Mouse (Mus musculus) embryonic facial prominence, embryonic 13.5 days (tissue): ENCODE measurements around the gene Aasdh. TPM values are rescaled to one million over a fixed set of nuclear protein-coding genes. Genes with fewer than 3 reads are reported as not detected.
"Not testable (repeated sequence)": the region's sequence is repeated elsewhere in the genome, so short reads cannot be mapped to it uniquely, and the experiment has no call there.

Experiments
- ATAC-seq: fragments of 200-750 bp; cut with Nextera tagmentation; 2 replicates; pipeline ENCODE4 v1.8.0; 2017; ENCODE audit warnings: low read depth; ENCODE audit not compliant: insufficient number of reproducible peaks, insufficient read depth, low FRiP score, low TSS enrichment
- H3K27ac ChIP-seq: fragments of 300-500 bp; sonication (generic); 2 replicates; pipeline ENCODE4 v1.5.1; 2015; ENCODE audit warnings: moderate library complexity, mild to moderate bottlenecking, inconsistent platforms
- H3K27me3 ChIP-seq: fragments of 300-500 bp; sonication (generic); 2 replicates; pipeline ENCODE4 v1.6.1; 2015; ENCODE audit warnings: mild to moderate bottlenecking, inconsistent platforms
- H3K36me3 ChIP-seq: fragments of 300-500 bp; sonication (generic); 2 replicates; pipeline ENCODE4 v1.6.1; 2015; ENCODE audit warnings: mild to moderate bottlenecking, inconsistent platforms
- H3K4me1 ChIP-seq: fragments of 300-500 bp; sonication (generic); 2 replicates; pipeline ENCODE4 v1.6.1; 2015; ENCODE audit warnings: inconsistent platforms
- H3K4me2 ChIP-seq: fragments of 300-500 bp; sonication (generic); 2 replicates; pipeline ENCODE4 v1.6.1; 2015; ENCODE audit warnings: moderate library complexity, mild to moderate bottlenecking, inconsistent platforms
- H3K4me3 ChIP-seq: fragments of 300-500 bp; sonication (generic); 2 replicates; pipeline ENCODE4 v1.5.1; 2015; ENCODE audit warnings: mild to moderate bottlenecking, inconsistent platforms
- H3K9ac ChIP-seq: fragments of 300-500 bp; sonication (generic); 2 replicates; pipeline ENCODE4 v1.6.1; 2015; ENCODE audit warnings: mild to moderate bottlenecking, inconsistent platforms
- H3K9me3 ChIP-seq: fragments of 300-500 bp; sonication (generic); 2 replicates; pipeline ENCODE4 v1.6.1; 2016; ENCODE audit warnings: inconsistent platforms
- WGBS: fragments of 180-500 bp; shearing (Covaris S2); methylation state at CpG from one replicate; pipeline ENCODE4 v1.1.7; 2015; ENCODE audit warnings: mixed read lengths; 5-methylcytosine and 5-hydroxymethylcytosine counted together
- polyA plus RNA-seq: library from polyadenylated mRNA; unstranded; fragments of >200 nt; fragmentation: Nextera tagmentation; extraction: Ambion mirVana; gene quantifications from 2 replicates; pipeline ENCODE4 v1.2.1, GENCODE M21; 2015

Aasdh gene
- polyA plus RNA-seq, 1 experiment from 2014 or later = 21.4 TPM

GRCm38 (mm10) chr5:76944965-76945677 is 39.8 kb upstream of the Aasdh start:
- Histone ChIP-seq H3K27me3 (no peaks in the 10 kb centered on the region), H3K4me2 (no peak overlapping the region), H3K27ac (no peak overlapping the region), H3K9ac (no peak overlapping the region), H3K36me3 (peaks cover 16% of the 10 kb centered on the region), H3K4me1 (peaks cover 15% of the 10 kb centered on the region), H3K9me3 (no peaks in the 10 kb centered on the region), H3K4me3 (no peak overlapping the region)
- no peak for ATAC-seq
- WGBS = 78% methylated on average over 6 of the region's 6 CpGs

GRCm38 (mm10) chr5:76942505-76942904 is 37.2 kb upstream of the Aasdh start:
- H3K27ac ChIP-seq = no peak overlapping the region
- peaks cover 7% of the 10 kb centered on the region; the same call in 1 of the 2 replicates for H3K4me1 ChIP-seq
- no peak overlapping the region for H3K9ac ChIP-seq
- H3K4me3 ChIP-seq = no peak overlapping the region
- 90% methylated on average over 4 of the region's 4 CpGs for WGBS
- H3K36me3 ChIP-seq = peaks cover 24% of the 10 kb centered on the region
- H3K27me3 ChIP-seq = no peaks in the 10 kb centered on the region
- no peak for ATAC-seq
- no peak overlapping the region for H3K4me2 ChIP-seq
- H3K9me3 ChIP-seq = no peaks in the 10 kb centered on the region

GRCm38 (mm10) chr5:76941975-76942374 is 36.7 kb upstream of the Aasdh start:
- Histone ChIP-seq H3K36me3 (peaks cover 23% of the 10 kb centered on the region), H3K4me2 (no peak overlapping the region), H3K9me3 (no peaks in the 10 kb centered on the region), H3K27me3 (no peaks in the 10 kb centered on the region), H3K9ac (no peak overlapping the region), H3K4me1 (peaks cover 7% of the 10 kb centered on the region; the same call in 1 of the 2 replicates), H3K27ac (no peak overlapping the region), H3K4me3 (no peak overlapping the region)
- 78% methylated on average over 4 of the region's 4 CpGs for WGBS
- no peak for ATAC-seq

- Histone ChIP-seq H3K9me3 (no peaks in the 10 kb centered on the region), H3K4me1 (no peaks in the 10 kb centered on the region), H3K36me3 (peaks cover 20% of the 10 kb centered on the region), H3K27me3 (no peaks in the 10 kb centered on the region), H3K4me2 (no peak overlapping the region), H3K9ac (no peak overlapping the region), H3K4me3 (no peak overlapping the region), H3K27ac (no peak overlapping the region)
- 96% methylated on average over 8 of the region's 8 CpGs for WGBS
- no peak for ATAC-seq
These were observed 34.4 kb upstream of the Aasdh start for GRCm38 (mm10) chr5:76939717-76940116.

GRCm38 (mm10) chr5:76929180-76929877 is 24.0 kb upstream of the Aasdh start:
- Histone ChIP-seq H3K9me3 (no peaks in the 10 kb centered on the region), H3K36me3 (peaks cover 22% of the 10 kb centered on the region), H3K9ac (no peak overlapping the region), H3K4me3 (no peak overlapping the region), H3K27ac (peak overlapping the region; percentile 89), H3K4me2 (peak overlapping the region; percentile 44; the same call in 1 of the 2 replicates), H3K27me3 (no peaks in the 10 kb centered on the region), H3K4me1 (peaks cover 34% of the 10 kb centered on the region)
- WGBS = 66% methylated on average over 7 of the region's 7 CpGs
- ATAC-seq = no peak

- Histone ChIP-seq H3K27me3 (no peaks in the 10 kb centered on the region), H3K4me3 (peak overlapping the region; percentile 21), H3K36me3 (peaks cover 22% of the 10 kb centered on the region), H3K27ac (peak overlapping the region; percentile 89), H3K9ac (peak overlapping the region; percentile 11; the same call in 1 of the 2 replicates), H3K9me3 (no peaks in the 10 kb centered on the region), H3K4me2 (peak overlapping the region; percentile 44), H3K4me1 (peaks cover 44% of the 10 kb centered on the region)
- ATAC-seq = no peak; the same call in 1 of the 2 replicates
- WGBS = 43% methylated on average over 16 of the region's 16 CpGs
These were observed 23.0 kb upstream of the Aasdh start for GRCm38 (mm10) chr5:76928124-76928832.

GRCm38 (mm10) chr5:76924296-76924695 is 19.0 kb upstream of the Aasdh start:
- H3K4me1 ChIP-seq = peaks cover 45% of the 10 kb centered on the region
- no peaks in the 10 kb centered on the region for H3K27me3 ChIP-seq
- WGBS = 69% methylated on average over 1 of the region's 1 CpGs
- no peak overlapping the region for H3K27ac ChIP-seq
- H3K9me3 ChIP-seq = no peaks in the 10 kb centered on the region
- H3K4me2 ChIP-seq = no peak overlapping the region
- ATAC-seq = no peak
- peaks cover 44% of the 10 kb centered on the region for H3K36me3 ChIP-seq
- no peak overlapping the region for H3K4me3 ChIP-seq
- H3K9ac ChIP-seq = no peak overlapping the region

- WGBS = 81% methylated on average over 13 of the region's 13 CpGs
- Histone ChIP-seq H3K4me1 (peaks cover 36% of the 10 kb centered on the region), H3K9ac (no peak overlapping the region), H3K4me3 (no peak overlapping the region), H3K27ac (peak overlapping the region; percentile 48; the same call in 1 of the 2 replicates), H3K36me3 (peaks cover 51% of the 10 kb centered on the region), H3K9me3 (no peaks in the 10 kb centered on the region), H3K27me3 (no peaks in the 10 kb centered on the region), H3K4me2 (0 out of 2 replicates have a peak overlapping the region, but pooled peaks have one; percentile 5)
- no peak for ATAC-seq
These were observed 18.1 kb upstream of the Aasdh start for GRCm38 (mm10) chr5:76923428-76923827.

GRCm38 (mm10) chr5:76922833-76923232 is 17.5 kb upstream of the Aasdh start:
- Histone ChIP-seq H3K9me3 (no peaks in the 10 kb centered on the region), H3K4me1 (peaks cover 31% of the 10 kb centered on the region), H3K27me3 (no peaks in the 10 kb centered on the region), H3K4me2 (no peak overlapping the region), H3K27ac (0 out of 2 replicates have a peak overlapping the region, but pooled peaks have one; percentile 48), H3K9ac (no peak overlapping the region), H3K4me3 (no peak overlapping the region), H3K36me3 (peaks cover 57% of the 10 kb centered on the region)
- 82% methylated on average over 4 of the region's 4 CpGs for WGBS
- no peak for ATAC-seq

GRCm38 (mm10) chr5:76912522-76912921 is 7.2 kb upstream of the Aasdh start:
- not testable (repeated sequence) for H3K27me3 ChIP-seq, H3K4me1 ChIP-seq, ATAC-seq, H3K4me2 ChIP-seq, H3K9me3 ChIP-seq, H3K4me3 ChIP-seq, H3K9ac ChIP-seq, H3K27ac ChIP-seq
- peaks cover 23% of the 10 kb centered on the region for H3K36me3 ChIP-seq
- 96% methylated on average over 5 of the region's 5 CpGs for WGBS

GRCm38 (mm10) chr5:76910807-76911206 is 5.5 kb upstream of the Aasdh start:
- Histone ChIP-seq H3K36me3 (peaks cover 19% of the 10 kb centered on the region), H3K9ac (no peak overlapping the region), H3K4me2 (no peak overlapping the region), H3K4me3 (no peak overlapping the region), H3K27ac (no peak overlapping the region), H3K9me3 (no peaks in the 10 kb centered on the region), H3K27me3 (no peaks in the 10 kb centered on the region), H3K4me1 (peaks cover 14% of the 10 kb centered on the region)
- WGBS = 79% methylated on average over 3 of the region's 3 CpGs
- no peak for ATAC-seq
